Mouse (Mus musculus): ENCODE results near the gene Fabp1. TPM values are rescaled to one million over a fixed set of nuclear protein-coding genes. Genes with fewer than 3 reads are reported as not detected.

The Fabp1 gene
- total RNA-seq, 2 experiments from 2014 or later = not detected

Other genes with a start within 250 kb of the Fabp1 start
- not detected for gene Foxi3, start 243.3 kb upstream of the Fabp1 start, total RNA-seq (2021)
- 1 to 10 TPM; 2.7 to 3.0 TPM for gene Thnsl2, start 55.4 kb upstream of the Fabp1 start, total RNA-seq (2021)
- gene Krcc1, start 71.8 kb downstream of the Fabp1 start, total RNA-seq (2021) = 10 to 100 TPM; 13.6 to 14.9 TPM
- gene Smyd1, start 122.4 kb downstream of the Fabp1 start, total RNA-seq (2021) = 1 to 10 TPM in 1 of 2 experiments, under 1 TPM in 1; 0.96 to 2.4 TPM
- not detected for gene Cd8b1, start 123.0 kb downstream of the Fabp1 start, total RNA-seq (2021)
- gene Cd8a, start 173.6 kb downstream of the Fabp1 start, total RNA-seq (2021) = not detected
- gene Rmnd5a, start 240.8 kb downstream of the Fabp1 start, total RNA-seq (2021) = 100 to 1,000 TPM in 1 of 2 experiments, 10 to 100 TPM in 1; 96.3 to 108 TPM